Mouse (Mus musculus) ES-Bruce4 (cell line): ENCODE results near the gene Amd2. TPM values are rescaled to one million over a fixed set of nuclear protein-coding genes. Genes with fewer than 3 reads are reported as not detected.

ENCODE experiments used
- H3K27ac ChIP-seq: 2 replicates; pipeline ENCODE4 v1.5.1; 2012; ENCODE audit warnings: low read length, inconsistent platforms; ENCODE audit not compliant: insufficient read depth
- H3K27me3 ChIP-seq: 2 replicates; pipeline ENCODE4 v1.6.1; 2012; ENCODE audit warnings: mild to moderate bottlenecking, low read length, inconsistent platforms; ENCODE audit not compliant: control insufficient read depth, poor library complexity, insufficient read depth, severe bottlenecking
- H3K36me3 ChIP-seq: 2 replicates; pipeline ENCODE4 v1.6.1; 2012; ENCODE audit warnings: inconsistent platforms, mild to moderate bottlenecking, low read length, moderate library complexity; ENCODE audit not compliant: control insufficient read depth, poor library complexity, insufficient read depth, severe bottlenecking
- H3K4me1 ChIP-seq: one replicate; pipeline ENCODE4 v1.8.1; 2011; ENCODE audit warnings: low read length; ENCODE audit not compliant: control insufficient read depth, insufficient read depth
- H3K4me3 ChIP-seq: 2 replicates; pipeline ENCODE4 v1.5.1; 2011; ENCODE audit warnings: low read depth, mild to moderate bottlenecking, low read length
- H3K9ac ChIP-seq: 2 replicates; pipeline ENCODE4 v1.6.1; 2012; ENCODE audit warnings: low read depth, mild to moderate bottlenecking, inconsistent platforms; ENCODE audit not compliant: poor library complexity, severe bottlenecking
- H3K9me3 ChIP-seq: replicated peaks from 2 replicates; pipeline ENCODE4 v1.6.1; 2012; ENCODE audit warnings: mild to moderate bottlenecking, low read length, inconsistent platforms; ENCODE audit not compliant: control insufficient read depth, poor library complexity, insufficient read depth, severe bottlenecking
- CTCF ChIP-seq: IDR thresholded peaks from one replicate; pipeline ENCODE4 v1.8.1; 2011; ENCODE audit warnings: low read depth, low read length
- EP300 ChIP-seq: IDR thresholded peaks from 2 replicates; pipeline ENCODE4 v1.6.1; 2011; ENCODE audit warnings: low read depth, low read length; ENCODE audit not compliant: insufficient read depth
- POLR2A ChIP-seq: IDR thresholded peaks from one replicate; pipeline ENCODE4 v1.8.1; 2011; ENCODE audit warnings: low read length; ENCODE audit not compliant: insufficient read depth
- polyA plus RNA-seq: library from polyadenylated mRNA; stranded (reverse); fragments of >200 nt; gene quantifications from 2 replicates; pipeline ENCODE4 v1.2.4, GENCODE M21; 2011; ENCODE audit warnings: low read depth; ENCODE audit not compliant: missing spikeins, insufficient read depth, insufficient read length

The Amd2 gene
- polyA plus RNA-seq, result 15.8 and 21.3 TPM in 2 replicates

DNA sequence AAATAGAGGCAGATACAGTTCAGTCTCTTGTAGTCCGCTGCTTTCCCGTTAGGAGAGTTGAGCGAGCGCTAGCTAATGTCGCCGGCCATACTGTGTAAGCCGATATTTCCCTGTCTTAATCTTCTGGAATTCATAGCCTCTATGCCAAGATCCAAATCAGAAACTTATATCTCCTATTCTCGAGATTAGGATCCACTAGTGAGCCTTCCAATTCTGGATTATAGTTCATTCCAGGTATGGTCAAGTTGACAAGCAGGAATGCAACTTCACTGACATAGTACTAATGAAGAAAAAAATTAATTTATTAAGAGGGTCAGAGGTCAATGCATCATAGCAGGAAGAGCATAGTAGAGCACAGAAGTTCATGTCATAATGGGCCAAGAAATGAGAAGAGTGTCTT, at the start of gene Amd2:
TSS of gene Amd2 (minus strand) at position 101 of the 400 bp plus-strand sequence.
- Histone ChIP-seq H3K4me1 (no peaks in the 10 kb centered on the region), H3K4me3 (no peak within 1 kb of the TSS), H3K27ac (no peak within 1 kb of the TSS), H3K9me3 (no peaks in the 10 kb centered on the region), H3K36me3 (no peaks in the 10 kb centered on the region), H3K27me3 (no peaks in the 10 kb centered on the region), H3K9ac (no peak within 1 kb of the TSS)
- TF ChIP-seq POLR2A (no peak), CTCF (no peak), EP300 (no peak)

DNA sequence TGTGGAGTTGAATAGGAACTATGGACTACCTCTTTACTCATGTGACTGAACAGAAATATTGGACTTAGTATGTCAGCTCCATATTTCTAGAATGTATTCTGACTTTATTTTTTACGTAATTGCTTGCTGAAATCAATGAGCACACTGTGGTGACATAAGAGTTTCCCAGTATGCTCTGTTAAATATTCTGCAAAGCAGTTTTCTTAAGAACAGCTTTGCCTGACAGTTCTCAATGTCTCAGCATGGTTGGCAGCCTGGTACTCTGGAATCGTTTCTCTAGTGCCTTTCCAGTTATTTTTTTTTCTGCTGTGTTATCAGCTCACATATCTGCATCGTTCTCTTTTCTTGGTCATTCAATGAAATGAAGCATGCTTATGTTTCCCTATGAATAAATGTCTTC, 49.6 kb upstream of the Amd2 start:
- Histone ChIP-seq H3K9ac (no peak overlapping the region), H3K9me3 (no peaks in the 10 kb centered on the region), H3K4me1 (no peaks in the 10 kb centered on the region), H3K27me3 (no peaks in the 10 kb centered on the region), H3K27ac (no peak overlapping the region), H3K36me3 (no peaks in the 10 kb centered on the region), H3K4me3 (no peak overlapping the region)
- TF ChIP-seq CTCF (no peak), EP300 (no peak), POLR2A (no peak)

DNA sequence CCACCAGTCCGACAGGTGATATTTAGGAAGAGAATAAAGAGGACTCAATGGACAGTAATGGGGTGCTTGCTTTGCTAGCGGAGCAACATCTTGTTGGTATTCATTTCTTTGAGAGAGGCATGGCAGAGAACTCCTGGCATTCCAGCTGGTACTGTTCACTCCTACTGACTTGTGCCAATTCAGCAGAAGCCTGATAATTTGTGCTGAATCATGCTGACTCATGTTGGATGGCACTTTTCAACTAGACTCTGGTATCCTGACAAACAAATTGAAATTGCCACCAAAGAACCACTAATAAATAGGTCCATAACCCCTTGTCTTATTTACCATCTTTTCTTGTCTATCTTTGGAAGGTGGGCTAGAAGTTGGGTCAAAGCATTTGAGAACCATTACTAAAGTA, 25.9 kb upstream of the Amd2 start:
- H3K27me3 ChIP-seq, result no peaks in the 10 kb centered on the region
- no peak overlapping the region for H3K4me3 ChIP-seq
- H3K9ac ChIP-seq, result no peak overlapping the region
- H3K9me3 ChIP-seq, result 0 out of 2 replicates have a peak, but pooled peaks cover 5% of the 10 kb centered on the region
- no peaks in the 10 kb centered on the region for H3K36me3 ChIP-seq
- no peaks in the 10 kb centered on the region for H3K4me1 ChIP-seq
- no peak overlapping the region for H3K27ac ChIP-seq
- TF ChIP-seq CTCF (no peak), POLR2A (no peak), EP300 (no peak)

DNA sequence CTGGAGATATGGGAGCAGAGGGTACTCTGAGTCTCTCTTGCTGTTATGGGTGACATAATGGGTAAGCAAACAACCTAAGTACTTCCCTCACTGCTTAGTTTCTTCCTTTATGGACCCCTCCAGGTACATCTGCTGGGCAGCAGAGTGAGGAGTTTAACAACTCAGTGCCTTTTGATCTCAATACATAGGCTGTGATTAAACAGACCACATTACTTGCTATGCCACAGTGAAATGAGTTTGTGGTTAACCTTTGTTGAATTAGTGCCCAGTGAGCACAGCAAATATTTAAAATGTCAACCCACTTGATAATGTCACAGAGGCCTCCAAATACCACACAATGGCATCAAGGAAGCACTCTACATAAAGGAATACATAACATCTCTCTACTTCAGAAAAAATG, 2.6 kb upstream of the Amd2 start:
- H3K4me3 ChIP-seq, result no peak overlapping the region
- no peak overlapping the region for H3K9ac ChIP-seq
- TF ChIP-seq EP300 (no peak), POLR2A (no peak), CTCF (no peak)
- H3K36me3 ChIP-seq, result no peaks in the 10 kb centered on the region
- no peaks in the 10 kb centered on the region for H3K9me3 ChIP-seq
- H3K4me1 ChIP-seq, result no peaks in the 10 kb centered on the region
- no peaks in the 10 kb centered on the region for H3K27me3 ChIP-seq
- no peak overlapping the region for H3K27ac ChIP-seq
